Mouse (Mus musculus): ENCODE data around the gene Nsmce4a.
A peak's percentile ranks its signal among the peaks of the same experiment; 100 is the strongest.

Gene Nsmce4a

GRCm38 (mm10) chr7:130537068-130537467 lies 35.9 kb downstream of the Nsmce4a start:
- no peak for DNase-seq (ENCODE audit: low read depth, low spot score)

DNA sequence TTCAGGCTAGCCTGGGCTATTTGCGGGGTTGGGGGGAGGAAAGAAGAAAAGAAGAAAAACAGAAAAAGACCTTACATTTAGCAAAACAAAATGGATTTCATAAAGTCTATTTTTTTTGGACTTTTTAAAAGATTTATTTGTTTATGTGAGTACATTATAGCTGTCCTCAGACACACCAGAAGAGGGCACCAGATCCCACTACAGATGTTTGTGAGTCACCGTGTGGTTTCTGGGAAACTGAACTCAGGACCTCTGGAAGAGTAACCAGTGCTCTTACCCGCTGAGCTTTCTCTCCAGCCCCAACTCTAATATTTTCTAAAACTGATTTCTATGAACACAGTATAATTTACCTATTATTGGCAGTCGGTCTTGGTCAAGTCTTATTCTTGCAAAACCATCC lies 37.7 kb downstream of the Nsmce4a start:
- no peak for DNase-seq (ENCODE audit: low read depth, low spot score)

DNA sequence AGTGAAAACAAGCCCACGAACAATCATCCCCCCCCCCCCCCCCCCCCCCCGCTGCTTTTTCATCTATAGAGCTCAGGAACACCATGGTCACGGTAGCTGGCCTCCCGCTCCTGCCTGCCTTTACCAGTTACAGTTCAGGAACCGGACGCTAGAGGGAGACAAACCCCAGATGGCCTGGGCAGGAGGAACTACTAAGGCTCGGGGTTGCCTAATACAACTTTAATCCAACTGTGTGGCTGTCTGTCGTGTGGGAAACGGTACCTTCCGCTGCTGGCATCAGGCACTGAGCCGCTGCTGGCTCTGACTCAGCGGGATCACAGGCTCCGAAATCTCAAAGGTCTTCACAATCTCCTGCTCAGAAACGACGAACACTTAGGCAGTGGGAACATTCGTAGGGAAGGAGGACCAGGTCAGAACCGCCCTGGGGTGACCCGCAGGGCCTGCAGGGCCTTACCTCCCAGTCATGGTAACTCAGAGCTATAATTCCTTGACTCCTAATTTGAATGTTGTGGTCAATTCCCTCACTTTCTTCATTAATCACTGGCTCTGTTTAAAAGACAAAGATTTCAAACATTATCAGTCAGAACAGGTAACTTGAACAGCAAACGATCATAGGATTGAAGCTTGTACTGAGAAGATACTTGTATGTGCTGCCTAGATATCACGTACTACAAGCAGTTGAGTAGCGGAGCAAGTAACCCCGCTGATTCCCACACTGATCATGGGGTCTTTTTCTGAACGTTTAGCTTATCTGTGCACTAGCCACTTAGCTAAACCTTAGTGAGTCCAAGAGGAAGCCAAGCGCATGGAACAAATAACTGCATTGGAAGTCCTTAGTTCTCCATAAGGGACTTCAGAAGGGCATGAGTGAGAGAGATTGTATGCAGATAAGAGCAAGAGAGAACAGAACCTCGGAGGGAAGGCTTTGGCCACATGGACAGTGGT lies 39.3 kb downstream of the Nsmce4a start:
- peak; percentile 91 for DNase-seq (ENCODE audit: low read depth, low spot score)

DNA sequence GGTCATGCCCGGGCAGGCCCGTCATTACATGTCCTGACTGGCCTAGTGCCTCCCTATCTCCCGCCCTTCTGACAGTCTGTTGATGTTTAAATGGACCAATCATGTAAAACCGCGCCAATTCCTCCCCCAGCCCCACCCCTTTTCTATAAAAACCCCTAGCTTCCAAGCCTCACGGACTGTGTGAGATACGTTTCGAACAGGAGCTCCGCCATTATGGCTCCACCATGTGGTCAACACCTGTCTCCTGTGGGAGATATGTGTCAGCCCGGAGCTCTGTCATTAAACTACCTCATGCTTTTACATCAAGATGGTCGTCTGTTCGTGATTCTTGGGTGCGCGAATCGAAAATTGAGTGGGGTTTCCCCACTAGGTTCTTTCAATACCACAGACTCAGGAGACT lies 41.8 kb downstream of the Nsmce4a start:
- DNase-seq (ENCODE audit: low read depth, low spot score), result peak; percentile 46

DNA sequence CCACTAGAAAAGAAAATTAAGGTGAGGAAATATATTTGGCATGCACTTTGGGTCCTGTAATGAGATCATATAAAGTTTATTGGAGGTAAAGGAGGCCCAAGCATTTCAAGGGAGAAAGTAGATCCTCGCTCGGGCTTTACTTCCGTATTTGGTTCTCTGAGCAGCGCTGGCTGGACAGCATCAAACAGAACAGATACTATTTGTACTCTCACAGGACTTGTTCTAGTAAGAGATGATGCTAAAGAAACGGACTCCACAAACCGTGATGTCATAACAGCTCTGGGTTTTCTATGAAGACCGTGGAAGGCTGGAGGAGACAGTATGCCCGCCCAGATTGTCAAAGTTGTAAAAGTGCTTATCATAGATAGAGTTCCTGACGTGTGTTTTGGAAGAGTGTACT lies 45.6 kb downstream of the Nsmce4a start:
- DNase-seq (ENCODE audit: low read depth, low spot score), result no peak

GRCm38 (mm10) chr7:130523451-130523850 lies 49.5 kb downstream of the Nsmce4a start:
- DNase-seq (ENCODE audit: low read depth, low spot score), result no peak

GRCm38 (mm10) chr7:130520812-130521422 lies 52.0 kb downstream of the Nsmce4a start:
- DNase-seq (ENCODE audit: low read depth, low spot score), result peak; percentile 35

- DNase-seq (ENCODE audit: low read depth, low spot score), result peak; percentile 37
These were observed 52.9 kb downstream of the Nsmce4a start, which contains the start of gene Ate1 for GRCm38 (mm10) chr7:130520049-130520425. Ate1 (minus strand) TSS chr7:130520369.

GRCm38 (mm10) chr7:130519096-130520048 lies 53.5 kb downstream of the Nsmce4a start:
- DNase-seq (ENCODE audit: low read depth, low spot score), result peak; percentile 99

DNA sequence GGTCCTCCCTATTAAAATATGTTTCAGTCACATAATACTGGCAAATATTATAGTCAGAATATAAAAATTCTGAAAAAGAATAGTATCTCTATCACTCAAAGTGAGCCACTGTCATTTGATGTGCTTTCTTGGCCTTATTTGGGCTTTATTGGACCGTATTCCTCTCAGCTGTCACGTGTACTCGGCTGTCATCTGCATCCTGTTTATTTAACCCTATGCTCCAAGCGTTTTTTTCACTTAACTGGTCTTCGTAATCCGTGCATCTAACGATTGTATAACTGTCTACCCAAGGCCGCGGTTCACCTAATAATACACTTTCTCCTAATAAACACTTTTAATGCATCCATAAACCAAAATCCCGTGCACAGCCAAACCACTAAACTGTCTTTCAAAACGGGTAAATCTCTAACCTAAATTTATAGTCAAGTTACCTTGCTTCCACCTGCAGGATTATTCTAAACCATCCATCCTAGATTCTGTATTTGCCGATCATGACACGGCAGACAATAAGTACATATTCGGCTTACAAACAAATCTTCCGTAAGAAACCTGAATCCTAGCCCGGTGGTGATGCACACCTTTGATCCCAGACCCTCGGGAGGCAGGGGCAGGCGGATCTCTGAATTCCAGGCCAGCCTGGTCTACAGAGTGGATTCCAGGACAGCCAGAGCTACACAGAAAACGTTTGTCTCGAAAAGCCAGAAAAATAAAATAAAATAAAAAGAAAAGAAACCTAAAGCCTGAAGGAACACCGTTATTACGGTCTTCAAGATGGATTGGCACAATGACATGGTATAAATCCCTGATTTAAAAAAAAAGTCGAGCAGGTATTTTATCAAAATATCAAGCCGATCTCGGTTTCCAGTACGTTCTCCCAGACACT lies 54.5 kb downstream of the Nsmce4a start:
- no peak for DNase-seq (ENCODE audit: low read depth, low spot score)

GRCm38 (mm10) chr7:130510243-130510642 lies 62.7 kb downstream of the Nsmce4a start:
- DNase-seq (ENCODE audit: low read depth, low spot score), result no peak

DNA sequence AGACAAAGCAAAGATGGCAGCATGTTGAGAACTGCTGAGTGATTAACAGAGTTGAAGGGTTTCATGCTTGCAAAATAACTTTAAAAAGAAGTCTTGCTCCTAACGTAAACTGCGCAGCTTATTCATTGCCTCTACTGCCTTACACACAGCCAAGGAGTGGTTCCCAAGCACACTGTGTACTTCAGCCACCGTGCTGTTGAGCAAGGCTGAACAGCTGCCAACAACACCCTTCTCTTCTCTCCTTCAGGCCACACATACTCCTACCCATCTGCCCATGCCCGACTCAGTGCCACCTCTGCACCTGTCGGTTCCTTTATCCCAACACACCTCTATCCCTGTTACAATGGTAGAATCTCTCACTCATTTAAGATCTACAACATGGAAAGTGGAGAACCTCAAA lies 69.9 kb downstream of the Nsmce4a start:
- no peak for DNase-seq (ENCODE audit: low read depth, low spot score)

GRCm38 (mm10) chr7:130501499-130501898 lies 71.4 kb downstream of the Nsmce4a start:
- DNase-seq (ENCODE audit: low read depth, low spot score), result no peak

DNA sequence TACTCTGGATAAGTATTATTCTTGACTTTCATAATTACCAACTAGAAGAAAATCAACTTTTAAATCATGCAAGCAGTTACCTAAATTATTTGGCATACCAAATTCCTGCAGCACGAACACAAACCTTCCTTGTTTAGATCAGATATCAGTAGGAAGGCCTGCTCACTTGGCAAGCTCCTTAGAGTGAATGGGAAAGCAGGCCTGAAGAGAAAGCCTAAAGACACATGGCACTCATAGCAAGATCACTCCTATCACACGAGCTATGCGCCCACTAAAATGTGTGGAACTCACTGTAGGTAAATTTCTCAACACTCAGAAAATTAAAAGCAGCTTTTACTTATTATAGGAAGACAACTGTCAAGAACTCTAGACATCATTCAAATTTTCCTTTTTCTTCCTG lies 79.6 kb downstream of the Nsmce4a start:
- no peak for DNase-seq (ENCODE audit: low read depth, low spot score)

DNA sequence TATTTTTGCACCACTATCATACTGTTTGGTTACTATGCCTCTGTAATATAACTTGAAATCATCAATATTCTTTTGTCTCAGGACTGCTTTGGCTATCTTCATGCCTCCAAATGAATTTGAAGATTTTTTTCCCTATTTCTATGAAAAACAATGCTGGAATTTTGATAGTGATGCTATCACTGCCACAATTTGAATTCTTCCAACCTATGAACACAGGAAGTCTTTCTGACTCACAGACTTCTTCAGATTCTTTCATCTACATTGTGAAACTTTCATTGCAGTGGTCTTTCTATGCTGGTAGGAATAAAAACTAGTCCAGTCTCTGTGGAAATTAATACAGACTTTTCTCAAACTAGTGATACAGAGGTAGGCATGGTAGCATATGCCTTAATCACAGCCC lies 80.9 kb downstream of the Nsmce4a start:
- DNase-seq (ENCODE audit: low read depth, low spot score), result no peak
